Mouse (Mus musculus) cerebellum, adult 2 months (tissue): ENCODE results near the gene Vps51.

Experiments used
- CTCF ChIP-seq: fragments of 200-500 bp; IDR thresholded peaks from 2 replicates; pipeline ENCODE4 v1.5.1; 2011; ENCODE audit warnings: low read depth, mild to moderate bottlenecking, control low read depth, low read length, moderate library complexity, borderline replicate concordance; ENCODE audit not compliant: insufficient read depth
- POLR2A ChIP-seq: fragments of 200-500 bp; IDR thresholded peaks from 2 replicates; pipeline ENCODE4 v1.6.1; 2011; ENCODE audit warnings: low read length, control low read depth, borderline replicate concordance; ENCODE audit not compliant: insufficient read depth

DNA sequence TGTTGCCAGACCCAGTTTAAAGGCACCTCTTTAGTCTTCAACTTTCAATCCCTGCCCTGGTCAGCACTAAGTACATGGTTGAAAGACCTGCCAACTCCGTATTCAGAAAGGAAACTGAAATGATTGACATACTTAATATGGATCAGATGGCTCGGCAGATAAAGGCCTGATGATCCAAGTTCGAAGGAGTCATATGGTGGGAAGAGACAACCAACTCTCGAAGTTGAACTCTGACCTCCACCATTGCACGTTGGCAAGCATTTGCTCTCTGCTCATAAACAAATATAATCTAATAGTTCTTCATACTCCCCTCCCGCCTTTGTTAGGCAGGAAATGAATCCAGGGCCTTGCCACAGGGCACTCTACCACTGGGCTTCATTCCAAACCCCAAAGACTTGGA is 48.0 kb downstream of the Vps51 start:
- no peak for TF ChIP-seq CTCF
- no peak for TF ChIP-seq POLR2A
